Mouse (Mus musculus) heart, postnatal 0 days (tissue): ENCODE results near the gene Krtap4-2. TPM values are rescaled to one million over a fixed set of nuclear protein-coding genes. Genes with fewer than 3 reads are reported as not detected.
"Not testable (repeated sequence)": the region's sequence is repeated elsewhere in the genome, so short reads cannot be mapped to it uniquely, and the experiment has no call there.

ENCODE experiments used
- ATAC-seq: fragments of 200-750 bp; cut with Nextera tagmentation; 2 replicates; pipeline ENCODE4 v1.8.0; 2017; ENCODE audit warnings: low read depth, moderate number of reproducible peaks, moderate library complexity; ENCODE audit not compliant: insufficient read depth
- DNase-seq: peaks from one replicate; pipeline ENCODE4 v3.0.0-alpha.2; 2016; ENCODE audit warnings: low spot score
- H3K27ac ChIP-seq: fragments of 300-500 bp; sonication (generic); 2 replicates; pipeline ENCODE4 v1.5.1; 2014; ENCODE audit warnings: low read depth, mild to moderate bottlenecking
- H3K27me3 ChIP-seq: fragments of 300-500 bp; sonication (generic); 2 replicates; pipeline ENCODE4 v1.6.1; 2014; ENCODE audit warnings: low read length, mixed read lengths; ENCODE audit not compliant: control insufficient read depth, insufficient read depth
- H3K36me3 ChIP-seq: fragments of 300-500 bp; sonication (generic); replicated peaks from 2 replicates; pipeline ENCODE4 v1.6.1; 2014; ENCODE audit warnings: low read length, mixed read lengths; ENCODE audit not compliant: control insufficient read depth, insufficient read depth
- H3K4me1 ChIP-seq: fragments of 300-500 bp; sonication (generic); 2 replicates; pipeline ENCODE4 v1.6.1; 2014; ENCODE audit warnings: antibody characterized with exemption; ENCODE audit not compliant: control insufficient read depth, insufficient read depth
- H3K4me2 ChIP-seq: fragments of 300-500 bp; sonication (generic); 2 replicates; pipeline ENCODE4 v1.6.1; 2014; ENCODE audit warnings: low read depth, mild to moderate bottlenecking, low read length, moderate library complexity
- H3K4me3 ChIP-seq: fragments of 300-500 bp; sonication (generic); 2 replicates; pipeline ENCODE4 v1.5.1; 2014; ENCODE audit warnings: low read depth, low read length
- H3K9ac ChIP-seq: fragments of 300-500 bp; sonication (generic); replicated peaks from 2 replicates; pipeline ENCODE4 v1.6.1; 2014; ENCODE audit warnings: low read depth, low read length, mixed read lengths
- H3K9me3 ChIP-seq: fragments of 300-500 bp; sonication (generic); replicated peaks from 2 replicates; pipeline ENCODE4 v1.6.1; 2016; ENCODE audit warnings: low read length; ENCODE audit not compliant: control insufficient read depth
- CTCF ChIP-seq: IDR thresholded peaks from 2 replicates; pipeline ENCODE4 v1.5.1; 2016; ENCODE audit warnings: antibody characterized with exemption, control low read depth, low read depth
- EP300 ChIP-seq: IDR thresholded peaks from 2 replicates; pipeline ENCODE4 v1.6.1; 2016; ENCODE audit warnings: antibody characterized with exemption, low read depth
- WGBS: fragments of 180-500 bp; shearing (Covaris S2); extraction: QIAGEN DNeasy Blood & Tissue Kit; methylation state at CpG from one replicate; pipeline ENCODE4 v1.1.7; 2014; 5-methylcytosine and 5-hydroxymethylcytosine counted together
- polyA plus RNA-seq: library from polyadenylated mRNA; unstranded; fragments of >200 nt; fragmentation: Nextera tagmentation; extraction: Ambion mirVana; gene quantifications from 2 replicates; pipeline ENCODE4 v1.2.1, GENCODE M21; 2015
- total RNA-seq: library from RNA; depleted of rRNA; stranded (reverse); fragments of >200 nt; gene quantifications from 2 replicates; pipeline ENCODE4 v1.2.3, GENCODE M21; 2014; ENCODE audit warnings: low replicate concordance

Krtap4-2 gene
- total and polyA plus RNA-seq, 2 experiments from 2014 or later = not detected

- Histone ChIP-seq H3K4me3 (no peak overlapping the region), H3K9ac (no peak overlapping the region), H3K27me3 (no peaks in the 10 kb centered on the region), H3K4me1 (no peaks in the 10 kb centered on the region), H3K36me3 (no peaks in the 10 kb centered on the region), H3K27ac (no peak overlapping the region), H3K4me2 (no peak overlapping the region), H3K9me3 (no peaks in the 10 kb centered on the region)
- DNase-seq (no peak), ATAC-seq (no peak)
- WGBS = 24% methylated on average over 1 of the region's 1 CpGs
- TF ChIP-seq EP300 = no peak
- no peak for TF ChIP-seq CTCF
Measured at GRCm38 (mm10) chr11:99637086-99637485, 2.2 kb upstream of the Krtap4-2 start.

- Histone ChIP-seq H3K4me3 (no peak overlapping the region), H3K36me3 (no peaks in the 10 kb centered on the region), H3K27me3 (no peaks in the 10 kb centered on the region), H3K4me2 (no peak overlapping the region), H3K9me3 (no peaks in the 10 kb centered on the region), H3K9ac (no peak overlapping the region), H3K27ac (no peak overlapping the region), H3K4me1 (no peaks in the 10 kb centered on the region)
- DNase-seq (no peak), ATAC-seq (no peak)
- TF ChIP-seq CTCF (no peak), EP300 (no peak)
- WGBS = 56% methylated on average over 2 of the region's 2 CpGs
Measured at GRCm38 (mm10) chr11:99633293-99633692, 1.6 kb downstream of the Krtap4-2 start.

GRCm38 (mm10) chr11:99630890-99631289, 4.0 kb downstream of the Krtap4-2 start:
- H3K4me2 ChIP-seq = no peak overlapping the region
- no peaks in the 10 kb centered on the region for H3K36me3 ChIP-seq
- H3K9ac ChIP-seq = no peak overlapping the region
- H3K4me1 ChIP-seq = no peaks in the 10 kb centered on the region
- H3K27ac ChIP-seq = no peak overlapping the region
- no peak overlapping the region for H3K4me3 ChIP-seq
- ATAC-seq (no peak), DNase-seq (no peak)
- H3K9me3 ChIP-seq = no peaks in the 10 kb centered on the region
- WGBS = 71% methylated on average over 3 of the region's 3 CpGs
- TF ChIP-seq EP300 (no peak), CTCF (no peak)
- H3K27me3 ChIP-seq = no peaks in the 10 kb centered on the region

- no peaks in the 10 kb centered on the region for H3K36me3 ChIP-seq
- no peak within 1 kb of the TSS for H3K4me2 ChIP-seq
- no peak within 1 kb of the TSS for H3K9ac ChIP-seq
- no peaks in the 10 kb centered on the region for H3K4me1 ChIP-seq
- no peaks in the 10 kb centered on the region for H3K27me3 ChIP-seq
- no peaks in the 10 kb centered on the region for H3K9me3 ChIP-seq
- TF ChIP-seq CTCF (no peak), EP300 (no peak)
- no peak within 1 kb of the TSS for H3K4me3 ChIP-seq
- ATAC-seq = no peak
- H3K27ac ChIP-seq = no peak within 1 kb of the TSS
- WGBS = 78% methylated on average over 4 of the region's 4 CpGs
- DNase-seq = no peak
Measured at GRCm38 (mm10) chr11:99628138-99628537, 6.7 kb downstream of the Krtap4-2 start, which contains the start of gene Krtap4-1. Gene Krtap4-1, minus strand, starts transcription at chr11:99628238.

- TF ChIP-seq EP300 = no peak
- no peak for TF ChIP-seq CTCF
- H3K4me1 ChIP-seq = no peaks in the 10 kb centered on the region
- no peak within 1 kb of the TSS for H3K27ac ChIP-seq
- no peak within 1 kb of the TSS for H3K4me3 ChIP-seq
- ATAC-seq (no peak), DNase-seq (no peak)
- H3K36me3 ChIP-seq = no peaks in the 10 kb centered on the region
- H3K9ac ChIP-seq = no peak within 1 kb of the TSS
- H3K4me2 ChIP-seq = no peak within 1 kb of the TSS
- no peaks in the 10 kb centered on the region for H3K27me3 ChIP-seq
- no peaks in the 10 kb centered on the region for H3K9me3 ChIP-seq
- WGBS = 83% methylated on average over 2 of the region's 2 CpGs
Measured at GRCm38 (mm10) chr11:99620335-99620734, 14.5 kb downstream of the Krtap4-2 start, which contains the start of gene Gm11562. Gene Gm11562, minus strand, starts transcription at chr11:99620435.

- Histone ChIP-seq H3K4me2 (no peak within 1 kb of the TSS), H3K36me3 (no peaks in the 10 kb centered on the region), H3K9ac (no peak within 1 kb of the TSS), H3K4me3 (no peak within 1 kb of the TSS), H3K27ac (no peak within 1 kb of the TSS), H3K9me3 (no peaks in the 10 kb centered on the region), H3K4me1 (no peaks in the 10 kb centered on the region), H3K27me3 (no peaks in the 10 kb centered on the region)
- DNase-seq = no peak
- no peak for ATAC-seq
- no peak for TF ChIP-seq EP300
- no peak for TF ChIP-seq CTCF
- 45% methylated on average over 3 of the region's 3 CpGs for WGBS
Measured at GRCm38 (mm10) chr11:99614796-99615363, 20.0 kb downstream of the Krtap4-2 start, which contains the start of gene Krtap2-4. Gene Krtap2-4, minus strand, starts transcription at chr11:99614846.

GRCm38 (mm10) chr11:99610089-99610488, 24.8 kb downstream of the Krtap4-2 start, which contains the start of gene Gm11937:
Gene Gm11937, minus strand, starts transcription at chr11:99610189.
- not testable (repeated sequence) for H3K36me3 ChIP-seq, DNase-seq, H3K27ac ChIP-seq, ATAC-seq, H3K9ac ChIP-seq, H3K9me3 ChIP-seq, H3K4me2 ChIP-seq, H3K27me3 ChIP-seq, H3K4me1 ChIP-seq, H3K4me3 ChIP-seq
- 51% methylated on average over 1 of the region's 2 CpGs for WGBS
